Mouse (Mus musculus): ENCODE measurements around the gene Arhgap33. TPM values are rescaled to one million over a fixed set of nuclear protein-coding genes. Genes with fewer than 3 reads are reported as not detected.
"Not testable (repeated sequence)": the region's sequence is repeated elsewhere in the genome, so short reads cannot be mapped to it uniquely, and the experiment has no call there.

Gene Arhgap33
- polyA plus RNA-seq, 1 experiment from 2014 or later, result 88.6 TPM

GRCm38 (mm10) chr7:30522871-30523270, 12.0 kb downstream of the Arhgap33 start:
- Histone ChIP-seq H3K9ac (no peak overlapping the region), H3K27ac (no peak overlapping the region), H3K9me3 (replicated peaks) (no peaks in the 10 kb centered on the region), H3K4me1 (peaks cover 27% of the 10 kb centered on the region), H3K4me3 (no peak overlapping the region), H3K4me2 (replicated peaks) (no peak overlapping the region), H3K36me3 (peaks cover 60% of the 10 kb centered on the region), H3K27me3 (no peaks in the 10 kb centered on the region; the same call in 1 of the 2 replicates)
- WGBS, result 77% methylated on average over 10 of the region's 10 CpGs
- ATAC-seq (ENCODE audit: low FRiP score), result no peak

DNA sequence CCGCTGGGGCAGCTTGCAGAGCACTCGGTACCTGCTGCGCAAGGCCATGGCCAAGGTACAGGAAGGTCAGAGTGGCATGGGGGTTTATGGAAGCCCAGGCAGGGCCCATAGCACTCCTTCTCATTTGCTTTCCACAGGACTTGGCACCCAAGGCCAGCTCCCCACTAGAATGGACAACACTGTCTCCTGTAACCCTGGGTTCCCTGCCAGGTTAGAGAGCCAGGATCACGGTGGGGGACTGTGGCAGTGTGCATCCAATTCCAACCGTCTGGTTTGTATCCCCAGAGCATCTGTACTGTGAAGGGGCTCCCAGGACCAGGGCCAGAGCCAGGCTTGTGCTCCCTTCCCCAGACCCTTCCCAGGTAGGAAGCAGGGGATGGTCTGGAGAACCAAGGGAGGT, 14.0 kb downstream of the Arhgap33 start:
- Histone ChIP-seq H3K4me3 (no peak overlapping the region), H3K4me2 (replicated peaks) (no peak overlapping the region), H3K27ac (peak overlapping the region; percentile 52; the same call in 1 of the 2 replicates), H3K9me3 (replicated peaks) (no peaks in the 10 kb centered on the region), H3K36me3 (peaks cover 39% of the 10 kb centered on the region), H3K9ac (no peak overlapping the region), H3K27me3 (no peaks in the 10 kb centered on the region; the same call in 1 of the 2 replicates), H3K4me1 (peaks cover 12% of the 10 kb centered on the region)
- 0 out of 2 replicates have a peak, but pooled peaks have one; percentile 15 for ATAC-seq (ENCODE audit: low FRiP score)
- WGBS, result 68% methylated on average over 5 of the region's 5 CpGs

GRCm38 (mm10) chr7:30520396-30520795, 14.5 kb downstream of the Arhgap33 start:
- Histone ChIP-seq H3K27me3 (no peaks in the 10 kb centered on the region; the same call in 1 of the 2 replicates), H3K9me3 (replicated peaks) (no peaks in the 10 kb centered on the region), H3K4me2 (replicated peaks) (no peak overlapping the region), H3K36me3 (peaks cover 35% of the 10 kb centered on the region), H3K27ac (0 out of 2 replicates have a peak overlapping the region, but pooled peaks have one; percentile 52), H3K4me1 (peaks cover 12% of the 10 kb centered on the region), H3K9ac (no peak overlapping the region), H3K4me3 (no peak overlapping the region)
- ATAC-seq (ENCODE audit: low FRiP score), result peak; percentile 6; the same call in 1 of the 2 replicates
- 59% methylated on average over 4 of the region's 4 CpGs for WGBS

DNA sequence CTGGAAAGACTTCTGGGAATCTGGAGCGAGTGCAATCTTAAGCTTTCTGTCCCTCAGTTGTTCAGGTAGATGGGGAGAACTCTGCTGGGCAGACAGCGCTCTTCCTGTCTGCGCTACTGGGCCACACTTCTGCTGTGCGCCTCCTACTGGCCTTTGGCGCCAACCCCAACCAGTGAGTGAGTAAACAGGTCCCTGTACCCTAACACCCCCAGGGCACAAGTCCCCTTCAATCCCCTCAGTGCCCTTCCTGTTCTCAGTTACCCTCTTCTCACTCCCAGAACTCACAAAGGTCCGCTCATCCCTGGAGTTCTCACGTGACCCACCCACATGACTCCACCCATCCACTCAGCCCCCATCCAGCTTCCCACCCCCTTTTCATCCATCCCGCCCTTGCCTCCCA, 16.5 kb downstream of the Arhgap33 start:
- Histone ChIP-seq H3K4me3 (no peak overlapping the region), H3K4me2 (replicated peaks) (no peak overlapping the region), H3K9ac (no peak overlapping the region), H3K27me3 (no peaks in the 10 kb centered on the region), H3K27ac (no peak overlapping the region), H3K36me3 (peaks cover 15% of the 10 kb centered on the region), H3K9me3 (replicated peaks) (no peaks in the 10 kb centered on the region), H3K4me1 (peaks cover 10% of the 10 kb centered on the region)
- 41% methylated on average over 8 of the region's 8 CpGs for WGBS
- ATAC-seq (ENCODE audit: low FRiP score), result no peak

GRCm38 (mm10) chr7:30515003-30515760, 19.7 kb downstream of the Arhgap33 start:
- H3K36me3 ChIP-seq, result no peaks in the 10 kb centered on the region
- no peak overlapping the region for H3K4me2 ChIP-seq (replicated peaks)
- peaks cover 3% of the 10 kb centered on the region; the same call in 1 of the 2 replicates for H3K4me1 ChIP-seq
- no peaks in the 10 kb centered on the region for H3K27me3 ChIP-seq
- no peak overlapping the region for H3K4me3 ChIP-seq
- WGBS, result 59% methylated on average over 24 of the region's 24 CpGs
- ATAC-seq (ENCODE audit: low FRiP score), result no peak
- no peak overlapping the region for H3K9ac ChIP-seq
- H3K9me3 ChIP-seq (replicated peaks), result no peaks in the 10 kb centered on the region
- no peak overlapping the region for H3K27ac ChIP-seq

- no peak overlapping the region for H3K9ac ChIP-seq
- H3K27me3 ChIP-seq, result no peaks in the 10 kb centered on the region
- 74% methylated on average over 4 of the region's 4 CpGs for WGBS
- H3K36me3 ChIP-seq, result no peaks in the 10 kb centered on the region
- no peak overlapping the region for H3K27ac ChIP-seq
- no peak for ATAC-seq (ENCODE audit: low FRiP score)
- no peaks in the 10 kb centered on the region for H3K9me3 ChIP-seq (replicated peaks)
- no peaks in the 10 kb centered on the region for H3K4me1 ChIP-seq
- H3K4me3 ChIP-seq, result no peak overlapping the region
- H3K4me2 ChIP-seq (replicated peaks), result no peak overlapping the region
These were observed 26.8 kb downstream of the Arhgap33 start for GRCm38 (mm10) chr7:30508061-30508460.

DNA sequence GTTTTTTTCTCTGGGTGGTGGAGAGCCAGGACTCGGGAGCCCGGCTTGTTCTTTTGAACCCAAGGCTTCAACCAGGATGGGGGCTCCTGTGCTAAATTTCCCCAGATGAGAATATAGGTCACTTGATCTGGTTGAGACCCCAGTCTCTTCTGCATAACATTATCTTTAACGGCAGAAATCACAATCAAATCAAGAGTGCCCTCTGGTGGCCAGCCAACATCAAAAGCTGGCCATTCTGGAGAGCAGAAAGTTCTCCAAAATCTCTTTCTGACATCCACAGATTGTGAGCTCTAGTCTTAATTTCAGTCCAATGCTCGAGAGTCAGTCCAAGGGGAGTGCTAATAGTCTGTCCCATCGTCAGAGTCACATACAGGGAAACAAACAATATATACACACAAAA, 33.7 kb downstream of the Arhgap33 start:
- not testable (repeated sequence) for H3K9me3 ChIP-seq (replicated peaks); H3K4me2 ChIP-seq (replicated peaks); H3K27me3 ChIP-seq; H3K36me3 ChIP-seq; H3K4me1 ChIP-seq; ATAC-seq (ENCODE audit: low FRiP score); H3K4me3 ChIP-seq; H3K27ac ChIP-seq; H3K9ac ChIP-seq
- 74% methylated on average over 5 of the region's 5 CpGs for WGBS

- H3K9me3 ChIP-seq (replicated peaks); H3K9ac ChIP-seq; H3K27ac ChIP-seq; ATAC-seq (ENCODE audit: low FRiP score); H3K4me3 ChIP-seq; H3K36me3 ChIP-seq; H3K4me1 ChIP-seq; H3K4me2 ChIP-seq (replicated peaks): not testable (repeated sequence)
- whole genome bisulfite sequencing, result 58% methylated on average over 5 of the region's 5 CpGs
- H3K27me3 ChIP-seq, result peaks cover 14% of the 10 kb centered on the region
These were observed 39.3 kb downstream of the Arhgap33 start for GRCm38 (mm10) chr7:30495506-30496042.

DNA sequence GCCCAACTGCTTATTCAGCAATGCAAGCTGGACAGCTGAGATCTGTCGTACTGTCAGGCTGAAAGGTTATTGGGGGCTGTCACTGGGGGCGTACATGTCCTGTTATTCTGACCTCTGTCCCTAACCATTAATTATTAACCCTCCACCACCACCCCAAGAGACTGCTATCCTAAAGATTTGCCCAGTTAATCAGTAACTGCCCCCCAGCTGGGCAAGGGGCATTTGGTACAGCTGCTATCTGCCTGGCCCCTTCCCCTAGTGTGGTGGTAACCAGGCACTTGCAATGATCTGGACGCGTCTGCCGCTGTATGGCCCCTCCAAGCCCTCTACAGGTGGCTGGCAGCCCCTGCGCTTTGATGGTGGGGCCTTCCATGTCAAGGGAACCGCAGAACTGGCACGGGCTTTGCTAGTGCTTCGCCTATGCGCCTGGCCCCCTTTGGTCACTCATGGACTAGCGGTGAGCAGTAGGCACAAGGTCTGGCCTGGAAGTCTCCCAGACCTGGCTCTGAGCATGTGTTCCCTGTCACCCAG, 41.4 kb downstream of the Arhgap33 start, which contains the start of gene Prodh2:
TSS of gene Prodh2 (plus strand) at position 222 of the 531 bp plus-strand sequence.
- Histone ChIP-seq H3K9me3 (replicated peaks) (no peaks in the 10 kb centered on the region), H3K4me3 (no peak within 1 kb of the TSS), H3K27ac (no peak within 1 kb of the TSS), H3K4me1 (no peaks in the 10 kb centered on the region), H3K9ac (no peak within 1 kb of the TSS), H3K36me3 (no peaks in the 10 kb centered on the region), H3K4me2 (replicated peaks) (no peak within 1 kb of the TSS), H3K27me3 (peaks cover 14% of the 10 kb centered on the region)
- ATAC-seq (ENCODE audit: low FRiP score), result no peak
- 56% methylated on average over 11 of the region's 11 CpGs for WGBS

GRCm38 (mm10) chr7:30492765-30493164, 42.1 kb downstream of the Arhgap33 start:
- Histone ChIP-seq H3K9me3 (replicated peaks) (no peaks in the 10 kb centered on the region), H3K27me3 (peaks cover 14% of the 10 kb centered on the region), H3K27ac (no peak overlapping the region), H3K4me2 (replicated peaks) (no peak overlapping the region), H3K9ac (no peak overlapping the region), H3K4me3 (no peak overlapping the region), H3K4me1 (no peaks in the 10 kb centered on the region), H3K36me3 (no peaks in the 10 kb centered on the region)
- no peak for ATAC-seq (ENCODE audit: low FRiP score)
- WGBS, result 18% methylated on average over 4 of the region's 4 CpGs

- Histone ChIP-seq H3K4me2 (replicated peaks) (no peak overlapping the region), H3K4me3 (no peak overlapping the region), H3K27me3 (peaks cover 14% of the 10 kb centered on the region), H3K36me3 (no peaks in the 10 kb centered on the region), H3K4me1 (no peaks in the 10 kb centered on the region), H3K27ac (no peak overlapping the region), H3K9me3 (replicated peaks) (no peaks in the 10 kb centered on the region), H3K9ac (no peak overlapping the region)
- 21% methylated on average over 6 of the region's 6 CpGs for WGBS
- no peak for ATAC-seq (ENCODE audit: low FRiP score)
These were observed 43.9 kb downstream of the Arhgap33 start for GRCm38 (mm10) chr7:30490957-30491307.

GRCm38 (mm10) chr7:30490251-30490956, 44.5 kb downstream of the Arhgap33 start:
- Histone ChIP-seq H3K4me2 (replicated peaks) (no peak overlapping the region), H3K4me3 (no peak overlapping the region), H3K27me3 (peaks cover 14% of the 10 kb centered on the region), H3K27ac (no peak overlapping the region), H3K9ac (no peak overlapping the region), H3K36me3 (no peaks in the 10 kb centered on the region), H3K9me3 (replicated peaks) (no peaks in the 10 kb centered on the region), H3K4me1 (no peaks in the 10 kb centered on the region)
- WGBS, result 34% methylated on average over 16 of the region's 16 CpGs
- no peak for ATAC-seq (ENCODE audit: low FRiP score)

All from hindbrain, embryonic 12.5 days (tissue).